Mouse (Mus musculus) neural tube, embryonic 13.5 days (tissue): ENCODE results near the gene Slc38a2. TPM values are rescaled to one million over a fixed set of nuclear protein-coding genes. Genes with fewer than 3 reads are reported as not detected.

Experiments
- ATAC-seq: fragments of 200-750 bp; cut with Nextera tagmentation; 2 replicates; pipeline ENCODE4 v1.8.0; 2017; ENCODE audit warnings: low read depth, mild to moderate bottlenecking, moderate TSS enrichment, moderate library complexity
- H3K27ac ChIP-seq: fragments of 300-500 bp; sonication (generic); replicated peaks from 2 replicates; pipeline ENCODE4 v1.5.1; 2015; ENCODE audit warnings: moderate library complexity, mild to moderate bottlenecking, inconsistent platforms
- H3K27me3 ChIP-seq: fragments of 300-500 bp; sonication (generic); 2 replicates; pipeline ENCODE4 v1.6.1; 2015; ENCODE audit warnings: mild to moderate bottlenecking, inconsistent platforms
- H3K36me3 ChIP-seq: fragments of 300-500 bp; sonication (generic); 2 replicates; pipeline ENCODE4 v1.6.1; 2015; ENCODE audit warnings: mild to moderate bottlenecking, inconsistent platforms
- H3K4me1 ChIP-seq: fragments of 300-500 bp; sonication (generic); replicated peaks from 2 replicates; pipeline ENCODE4 v1.6.1; 2015; ENCODE audit warnings: inconsistent platforms
- H3K4me2 ChIP-seq: fragments of 300-500 bp; sonication (generic); 2 replicates; pipeline ENCODE4 v1.6.1; 2015; ENCODE audit warnings: inconsistent platforms, mild to moderate bottlenecking, moderate library complexity
- H3K4me3 ChIP-seq: fragments of 300-500 bp; sonication (generic); 2 replicates; pipeline ENCODE4 v1.5.1; 2015; ENCODE audit warnings: mild to moderate bottlenecking, inconsistent platforms
- H3K9ac ChIP-seq: fragments of 300-500 bp; sonication (generic); 2 replicates; pipeline ENCODE4 v1.6.1; 2015; ENCODE audit warnings: moderate library complexity, mild to moderate bottlenecking, inconsistent platforms
- H3K9me3 ChIP-seq: fragments of 300-500 bp; sonication (generic); 2 replicates; pipeline ENCODE4 v1.6.1; 2016; ENCODE audit warnings: inconsistent platforms
- WGBS: fragments of 180-500 bp; shearing (Covaris S2); methylation state at CpG from one replicate; pipeline ENCODE4 v1.1.7; 2015; 5-methylcytosine and 5-hydroxymethylcytosine counted together
- polyA plus RNA-seq: library from polyadenylated mRNA; unstranded; fragments of >200 nt; fragmentation: Nextera tagmentation; extraction: Ambion mirVana; gene quantifications from 2 replicates; pipeline ENCODE4 v1.2.1, GENCODE M21; 2015

Slc38a2 gene
- polyA plus RNA-seq, 1 experiment from 2014 or later, result 118 TPM

DNA sequence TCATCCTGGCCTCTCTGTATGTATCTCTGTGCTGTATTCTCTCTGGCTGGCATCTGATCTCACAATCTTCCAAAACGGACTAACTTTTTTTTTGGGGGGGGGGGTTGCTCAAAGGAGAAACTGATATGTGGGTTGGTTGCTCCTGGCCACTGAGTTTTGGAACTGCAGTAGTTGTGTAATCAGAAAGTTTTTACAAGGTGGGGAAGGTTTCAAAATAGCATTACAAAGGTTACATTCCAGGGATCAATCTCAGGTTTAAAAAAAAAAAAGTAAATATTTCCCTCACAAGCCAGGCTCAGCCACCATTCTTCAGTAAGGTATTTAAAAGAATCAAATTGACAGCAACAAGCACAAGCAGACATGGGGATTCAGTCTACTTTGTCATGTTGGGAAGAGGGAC lies 25.4 kb downstream of the Slc38a2 start:
- ATAC-seq, result no peak

GRCm38 (mm10) chr15:96669721-96670120 lies 29.8 kb downstream of the Slc38a2 start:
- ATAC-seq, result no peak
- WGBS, result 81% methylated on average over 6 of the region's 6 CpGs

More for the DNA sequence above, 25.4 kb downstream of the Slc38a2 start:
- no peak overlapping the region for H3K4me2 ChIP-seq
- no peak overlapping the region for H3K9ac ChIP-seq
- H3K9me3 ChIP-seq, result no peaks in the 10 kb centered on the region
- H3K36me3 ChIP-seq, result no peaks in the 10 kb centered on the region
- no peak overlapping the region for H3K4me3 ChIP-seq
- peaks cover 12% of the 10 kb centered on the region for H3K4me1 ChIP-seq
- 84% methylated on average over 1 of the region's 1 CpGs for WGBS
- H3K27me3 ChIP-seq, result no peaks in the 10 kb centered on the region; the same call in 1 of the 2 replicates
- H3K27ac ChIP-seq, result no peak overlapping the region

GRCm38 (mm10) chr15:96666663-96667062 lies 32.9 kb downstream of the Slc38a2 start:
- H3K4me3 ChIP-seq, result peak overlapping the region; percentile 5; the same call in 1 of the 2 replicates
- no peaks in the 10 kb centered on the region for H3K9me3 ChIP-seq
- no peak overlapping the region for H3K27ac ChIP-seq
- 0 out of 2 replicates have a peak overlapping the region, but pooled peaks have one; percentile 6 for H3K9ac ChIP-seq
- H3K4me1 ChIP-seq, result peaks cover 5% of the 10 kb centered on the region; the same call in 1 of the 2 replicates
- WGBS, result 8% methylated on average over 7 of the region's 7 CpGs
- H3K36me3 ChIP-seq, result no peaks in the 10 kb centered on the region
- no peaks in the 10 kb centered on the region for H3K27me3 ChIP-seq
- peak; percentile 71; the same call in 1 of the 2 replicates for ATAC-seq
- H3K4me2 ChIP-seq, result peak overlapping the region; percentile 46

More at GRCm38 (mm10) chr15:96669721-96670120, 29.8 kb downstream of the Slc38a2 start:
- Histone ChIP-seq H3K9me3 (no peaks in the 10 kb centered on the region), H3K4me2 (no peak overlapping the region), H3K4me3 (no peak overlapping the region), H3K27ac (no peak overlapping the region), H3K4me1 (peaks cover 5% of the 10 kb centered on the region; the same call in 1 of the 2 replicates), H3K9ac (no peak overlapping the region), H3K36me3 (no peaks in the 10 kb centered on the region), H3K27me3 (no peaks in the 10 kb centered on the region; the same call in 1 of the 2 replicates)

DNA sequence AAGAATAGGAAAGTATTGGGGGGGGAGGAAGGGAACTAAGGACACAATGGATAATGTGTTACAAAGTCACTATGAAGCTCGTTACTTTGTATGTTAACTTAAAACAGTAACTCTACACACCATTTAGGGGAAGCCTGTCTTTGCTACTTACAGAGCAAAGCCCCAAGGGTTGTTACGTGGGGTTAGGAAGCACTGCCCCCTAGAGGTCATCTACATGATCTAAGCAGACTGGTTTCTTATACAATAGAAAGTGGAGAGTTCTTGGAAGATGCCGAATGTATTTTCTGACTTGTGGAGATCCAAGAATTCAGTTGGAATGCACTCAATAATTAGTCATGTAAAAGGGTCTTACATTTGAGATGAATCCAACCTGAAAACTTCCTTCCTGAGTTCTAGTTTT lies 33.6 kb downstream of the Slc38a2 start:
- no peaks in the 10 kb centered on the region for H3K27me3 ChIP-seq
- peak overlapping the region; percentile 46; the same call in 1 of the 2 replicates for H3K4me2 ChIP-seq
- no peaks in the 10 kb centered on the region for H3K36me3 ChIP-seq
- no peaks in the 10 kb centered on the region for H3K9me3 ChIP-seq
- 11% methylated on average over 3 of the region's 3 CpGs for WGBS
- H3K27ac ChIP-seq, result no peak overlapping the region
- peak; percentile 89; the same call in 1 of the 2 replicates for ATAC-seq
- H3K4me1 ChIP-seq, result peaks cover 5% of the 10 kb centered on the region; the same call in 1 of the 2 replicates
- no peak overlapping the region for H3K4me3 ChIP-seq
- H3K9ac ChIP-seq, result no peak overlapping the region

DNA sequence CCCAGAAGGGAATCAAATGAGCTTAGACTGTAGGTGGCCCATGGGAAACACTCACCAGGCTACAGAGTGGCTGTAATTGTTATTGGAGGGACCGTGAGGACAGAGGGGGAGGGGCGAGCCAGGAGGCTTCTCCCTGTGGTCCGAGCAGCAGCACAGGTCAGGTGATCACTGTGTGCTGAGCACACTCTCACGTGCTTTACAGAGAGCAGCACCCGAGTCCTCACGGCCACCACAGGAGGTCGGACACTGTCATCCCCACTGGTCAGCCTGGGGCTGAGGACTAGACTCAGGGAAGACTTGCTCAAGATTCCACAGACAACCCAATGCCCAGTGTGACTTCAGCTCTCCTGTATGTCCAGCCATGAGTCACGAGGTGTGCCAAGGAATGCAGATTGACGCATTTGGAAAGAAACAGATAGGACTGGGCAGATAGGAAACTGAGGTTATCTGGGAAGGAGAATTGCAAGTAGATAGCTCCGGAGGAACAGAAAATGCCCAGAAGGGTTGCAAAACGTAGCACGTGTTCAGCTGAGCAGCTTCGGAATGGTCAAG lies 38.9 kb downstream of the Slc38a2 start:
- H3K36me3 ChIP-seq, result no peaks in the 10 kb centered on the region
- 70% methylated on average over 13 of the region's 13 CpGs for WGBS
- no peaks in the 10 kb centered on the region for H3K9me3 ChIP-seq
- no peak overlapping the region for H3K4me3 ChIP-seq
- H3K4me2 ChIP-seq, result no peak overlapping the region
- no peaks in the 10 kb centered on the region for H3K4me1 ChIP-seq
- H3K9ac ChIP-seq, result no peak overlapping the region
- H3K27ac ChIP-seq, result no peak overlapping the region
- ATAC-seq, result no peak
- H3K27me3 ChIP-seq, result no peaks in the 10 kb centered on the region

DNA sequence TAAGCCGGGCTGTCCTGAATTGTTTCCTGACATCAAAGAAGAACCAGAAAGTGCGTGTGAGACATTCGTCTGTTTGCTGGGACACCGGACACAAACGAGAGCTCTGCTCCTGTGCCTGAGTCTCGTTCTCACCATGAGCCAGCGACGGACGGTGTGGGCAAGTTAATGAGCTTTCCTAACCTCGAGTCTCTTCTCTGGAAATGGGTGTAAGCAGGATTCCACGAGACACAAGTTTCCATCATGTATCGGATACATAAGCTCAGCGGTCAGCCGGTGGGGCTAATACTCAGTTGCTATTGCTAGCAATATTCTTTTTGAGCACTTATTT lies 41.3 kb downstream of the Slc38a2 start:
- no peaks in the 10 kb centered on the region for H3K27me3 ChIP-seq
- H3K36me3 ChIP-seq, result no peaks in the 10 kb centered on the region
- no peaks in the 10 kb centered on the region for H3K9me3 ChIP-seq
- no peak for ATAC-seq
- no peak overlapping the region for H3K9ac ChIP-seq
- 84% methylated on average over 14 of the region's 14 CpGs for WGBS
- H3K4me2 ChIP-seq, result no peak overlapping the region
- no peak overlapping the region for H3K4me3 ChIP-seq
- no peak overlapping the region for H3K27ac ChIP-seq
- H3K4me1 ChIP-seq, result no peaks in the 10 kb centered on the region

- H3K4me2 ChIP-seq, result no peak overlapping the region
- no peak overlapping the region for H3K9ac ChIP-seq
- no peaks in the 10 kb centered on the region for H3K27me3 ChIP-seq
- H3K27ac ChIP-seq, result no peak overlapping the region
- H3K4me1 ChIP-seq, result peaks cover 5% of the 10 kb centered on the region; the same call in 1 of the 2 replicates
- ATAC-seq, result no peak
- no peaks in the 10 kb centered on the region for H3K9me3 ChIP-seq
- WGBS, result 70% methylated on average over 17 of the region's 17 CpGs
- no peak overlapping the region for H3K4me3 ChIP-seq
- H3K36me3 ChIP-seq, result no peaks in the 10 kb centered on the region
Measured at GRCm38 (mm10) chr15:96657576-96658274, 41.8 kb downstream of the Slc38a2 start.

DNA sequence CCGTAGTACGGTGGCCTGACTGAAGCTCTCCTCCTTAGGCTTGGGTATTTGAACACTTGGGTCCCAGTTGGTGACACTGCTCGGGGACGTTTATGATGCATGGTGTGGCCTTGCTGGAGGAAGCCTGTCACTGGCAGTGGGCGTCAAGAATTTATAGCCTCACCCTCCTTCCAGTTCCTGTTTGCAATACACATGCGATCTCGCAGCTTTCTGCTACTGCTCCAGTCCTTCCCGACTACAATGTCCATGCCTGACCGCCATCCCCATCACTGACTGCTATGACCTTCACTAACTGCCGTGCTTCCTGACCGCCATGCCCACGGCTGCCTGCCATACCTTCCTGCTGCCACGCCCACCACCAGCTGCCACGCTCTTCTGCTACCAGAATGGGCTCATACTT lies 44.0 kb downstream of the Slc38a2 start:
- H3K9me3 ChIP-seq, result no peaks in the 10 kb centered on the region
- H3K4me1 ChIP-seq, result peaks cover 6% of the 10 kb centered on the region; the same call in 1 of the 2 replicates
- 87% methylated on average over 14 of the region's 14 CpGs for WGBS
- no peak overlapping the region for H3K27ac ChIP-seq
- no peaks in the 10 kb centered on the region for H3K36me3 ChIP-seq
- no peaks in the 10 kb centered on the region for H3K27me3 ChIP-seq
- H3K4me3 ChIP-seq, result no peak overlapping the region
- no peak for ATAC-seq
- H3K9ac ChIP-seq, result no peak overlapping the region
- H3K4me2 ChIP-seq, result no peak overlapping the region

DNA sequence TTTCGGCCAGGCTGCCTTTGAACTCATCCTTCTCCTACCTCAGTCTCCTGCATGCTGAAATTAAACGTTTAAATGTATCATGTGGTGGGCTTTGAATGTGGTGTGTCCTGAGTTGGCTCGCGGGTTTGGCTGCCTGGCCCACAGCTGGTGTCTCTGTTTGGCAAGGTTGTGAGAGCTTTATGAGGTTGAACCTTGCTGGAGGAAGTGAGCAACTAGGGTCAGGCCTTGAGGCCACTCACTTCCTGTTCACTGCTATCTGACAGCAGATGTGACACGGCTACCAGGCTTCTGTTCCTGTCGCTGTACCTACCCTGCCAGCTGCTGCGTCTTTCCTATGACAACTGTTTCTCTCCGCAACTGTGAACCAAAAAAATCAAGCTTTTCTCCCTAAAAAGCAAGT lies 44.8 kb downstream of the Slc38a2 start:
- Histone ChIP-seq H3K4me1 (peaks cover 6% of the 10 kb centered on the region; the same call in 1 of the 2 replicates), H3K4me3 (no peak overlapping the region), H3K27ac (no peak overlapping the region), H3K9me3 (no peaks in the 10 kb centered on the region), H3K36me3 (no peaks in the 10 kb centered on the region), H3K9ac (no peak overlapping the region), H3K27me3 (no peaks in the 10 kb centered on the region), H3K4me2 (no peak overlapping the region)
- WGBS, result 74% methylated on average over 8 of the region's 8 CpGs
- ATAC-seq, result no peak

DNA sequence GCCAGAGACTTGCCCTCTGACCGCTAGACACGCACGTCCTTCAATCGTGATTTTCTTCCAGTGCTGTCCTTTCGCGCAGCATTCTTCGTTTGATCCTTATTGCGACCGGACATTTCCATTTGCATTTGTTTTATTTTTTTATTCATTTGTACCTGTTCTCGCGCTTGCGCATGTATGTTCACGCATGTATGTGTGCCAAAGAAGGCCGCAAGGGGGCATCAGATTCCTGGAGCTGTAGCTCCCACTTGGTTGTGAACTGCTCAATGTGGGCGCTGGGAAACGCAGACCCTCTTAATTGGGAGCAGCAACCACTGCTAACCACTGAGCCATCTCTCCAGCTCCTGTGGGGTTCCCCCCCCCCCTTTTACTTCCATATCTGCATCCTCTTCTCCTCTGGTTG lies 46.5 kb downstream of the Slc38a2 start:
- WGBS, result 94% methylated on average over 16 of the region's 16 CpGs
- 0 out of 2 replicates have a peak overlapping the region, but pooled peaks have one; percentile 9 for H3K27ac ChIP-seq

DNA sequence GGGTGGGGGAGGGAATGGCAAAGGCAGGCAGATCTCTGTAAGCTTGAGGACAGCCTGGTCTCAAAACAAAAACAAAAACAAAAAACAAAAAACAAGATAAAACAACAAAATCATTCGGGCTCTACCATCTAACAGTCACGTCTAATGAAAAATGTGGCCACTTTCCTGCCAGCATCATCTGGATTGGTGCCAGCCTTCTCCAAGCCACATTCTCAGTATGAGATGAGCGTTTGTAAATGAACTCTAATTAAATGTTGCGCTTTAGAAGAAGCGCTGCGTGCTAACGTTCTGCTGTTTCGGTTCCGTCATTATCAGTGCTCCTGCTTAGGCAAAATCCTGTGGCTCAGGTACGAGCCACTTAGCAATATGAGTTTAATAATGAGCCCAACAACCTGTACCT lies 47.0 kb downstream of the Slc38a2 start:
- Histone ChIP-seq H3K4me2 (no peak overlapping the region), H3K9me3 (no peaks in the 10 kb centered on the region), H3K9ac (no peak overlapping the region), H3K4me3 (no peak overlapping the region), H3K27ac (0 out of 2 replicates have a peak overlapping the region, but pooled peaks have one; percentile 9), H3K27me3 (no peaks in the 10 kb centered on the region), H3K36me3 (no peaks in the 10 kb centered on the region), H3K4me1 (peaks cover 6% of the 10 kb centered on the region; the same call in 1 of the 2 replicates)
- ATAC-seq, result no peak
- WGBS, result 51% methylated on average over 10 of the region's 10 CpGs

More for the DNA sequence above, 46.5 kb downstream of the Slc38a2 start:
- no peak overlapping the region for H3K4me2 ChIP-seq
- no peaks in the 10 kb centered on the region for H3K27me3 ChIP-seq
- no peak overlapping the region for H3K4me3 ChIP-seq
- no peaks in the 10 kb centered on the region for H3K36me3 ChIP-seq
- H3K4me1 ChIP-seq, result peaks cover 6% of the 10 kb centered on the region; the same call in 1 of the 2 replicates
- no peak overlapping the region for H3K9ac ChIP-seq
- H3K9me3 ChIP-seq, result no peaks in the 10 kb centered on the region
- no peak for ATAC-seq

DNA sequence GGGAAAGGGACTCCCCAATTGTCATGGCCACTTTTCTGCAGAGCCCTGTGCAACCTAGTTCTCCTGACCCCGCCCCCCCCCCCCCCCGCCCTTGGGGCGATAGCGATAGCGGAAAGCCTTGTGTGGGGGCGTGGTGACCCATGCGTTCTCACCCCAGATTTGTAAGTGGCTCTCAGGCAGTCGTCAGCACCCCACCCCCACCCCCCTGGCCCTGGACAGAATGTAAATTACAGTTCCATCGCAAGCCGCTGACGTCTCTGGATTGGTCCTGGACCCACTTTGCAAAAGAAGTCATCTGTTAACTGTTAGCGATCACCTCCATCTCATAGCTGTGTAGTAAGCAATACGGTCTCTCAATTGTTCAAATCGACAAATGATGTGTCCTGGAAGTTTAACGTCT lies 52.2 kb downstream of the Slc38a2 start:
- Histone ChIP-seq H3K9ac (no peak overlapping the region), H3K27ac (no peak overlapping the region), H3K9me3 (no peaks in the 10 kb centered on the region), H3K4me2 (no peak overlapping the region), H3K36me3 (no peaks in the 10 kb centered on the region), H3K4me1 (peaks cover 5% of the 10 kb centered on the region), H3K27me3 (no peaks in the 10 kb centered on the region), H3K4me3 (no peak overlapping the region)
- ATAC-seq, result no peak
- 33% methylated on average over 15 of the region's 15 CpGs for WGBS
